Mouse (Mus musculus) small intestine, adult 2 months (tissue): ENCODE results near the gene Gm37240.

Experiments
- CTCF ChIP-seq: fragments of 200-500 bp; IDR thresholded peaks from 2 replicates; pipeline ENCODE4 v1.5.1; 2012; ENCODE audit warnings: low read depth, mild to moderate bottlenecking, control low read depth, inconsistent platforms, low read length, moderate library complexity, mixed read lengths; ENCODE audit not compliant: insufficient replicate concordance, insufficient read length; ENCODE audit errors: extremely low read depth
- POLR2A ChIP-seq: fragments of 200-500 bp; IDR thresholded peaks from 2 replicates; pipeline ENCODE4 v1.6.1; 2012; ENCODE audit warnings: low read depth, mild to moderate bottlenecking, control low read depth, inconsistent platforms, low read length, moderate library complexity

GRCm38 (mm10) chr3:85378703-85379395, 508.5 kb downstream of the Gm37240 start:
- no peak for TF ChIP-seq CTCF
- no peak for TF ChIP-seq POLR2A
